Mouse (Mus musculus): Measurements from ENCODE around the gene Zfp641. TPM values are rescaled to one million over a fixed set of nuclear protein-coding genes. Genes with fewer than 3 reads are reported as not detected.

Gene Zfp641
- 2.2 and 2.5 TPM in 2 replicates for polyA plus RNA-seq (2021; fragmentation: Nextera tagmentation)
- long read RNA-seq, experiment 1, full-length matches to known transcripts: 3 of 6 reads
- long read RNA-seq, experiment 1, partial matches to known transcripts: 0 of 6 reads
- long read RNA-seq, experiment 1, other reads (novel, unspliced or antisense): 3 of 6 reads
- long read RNA-seq, experiment 2, full-length matches to known transcripts: 16 of 21 reads
- long read RNA-seq, experiment 2, partial matches to known transcripts: 1 of 21 reads
- long read RNA-seq, experiment 2, other reads (novel, unspliced or antisense): 4 of 21 reads

DNA sequence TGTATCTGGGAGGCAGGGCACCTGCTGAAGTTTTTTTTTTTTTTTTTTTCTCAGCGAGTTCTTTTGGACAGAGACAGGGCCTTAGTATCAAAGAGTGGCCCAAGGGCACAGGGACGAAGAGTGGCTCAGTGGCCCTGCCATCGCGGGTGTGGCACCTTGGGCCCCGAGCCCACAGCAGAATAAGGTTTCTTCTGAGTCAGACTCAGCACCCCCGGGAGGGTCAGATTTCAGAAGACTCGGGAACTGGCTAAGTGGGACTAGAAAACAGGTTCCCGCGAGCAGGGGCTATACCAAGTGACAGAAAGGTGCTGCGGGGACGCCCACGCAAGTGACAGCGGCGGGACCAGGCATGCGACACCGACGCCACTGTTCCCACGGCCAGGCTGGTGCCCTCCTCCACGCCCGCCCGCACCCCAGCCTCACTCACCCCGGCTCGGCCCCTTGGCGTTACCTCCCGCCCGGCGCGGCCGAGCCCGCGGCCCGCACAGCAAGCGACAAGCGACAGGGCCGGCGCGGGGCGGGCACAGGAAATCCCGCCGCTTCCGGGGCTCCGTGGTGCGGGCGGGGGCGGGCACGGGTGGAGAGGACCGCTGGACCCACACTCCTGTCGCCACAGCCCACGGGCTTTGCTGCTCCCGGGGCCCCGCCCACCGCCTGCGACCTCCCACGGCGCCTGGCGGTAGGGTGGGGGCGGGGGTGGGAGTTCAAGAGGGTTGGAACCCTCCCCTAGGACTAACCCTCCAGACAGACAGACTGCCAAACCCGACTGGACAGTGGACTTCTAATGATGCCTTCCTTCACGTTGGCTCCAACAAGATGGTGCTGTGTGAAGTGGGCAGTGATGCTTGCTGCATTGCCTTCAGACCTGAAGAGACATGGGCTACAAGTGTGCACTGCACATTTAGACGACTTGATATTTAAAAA is at the start of gene Zfp641:
Gene Zfp641, minus strand, starts transcription at position 534 of the 924 bp plus-strand sequence.

DNA sequence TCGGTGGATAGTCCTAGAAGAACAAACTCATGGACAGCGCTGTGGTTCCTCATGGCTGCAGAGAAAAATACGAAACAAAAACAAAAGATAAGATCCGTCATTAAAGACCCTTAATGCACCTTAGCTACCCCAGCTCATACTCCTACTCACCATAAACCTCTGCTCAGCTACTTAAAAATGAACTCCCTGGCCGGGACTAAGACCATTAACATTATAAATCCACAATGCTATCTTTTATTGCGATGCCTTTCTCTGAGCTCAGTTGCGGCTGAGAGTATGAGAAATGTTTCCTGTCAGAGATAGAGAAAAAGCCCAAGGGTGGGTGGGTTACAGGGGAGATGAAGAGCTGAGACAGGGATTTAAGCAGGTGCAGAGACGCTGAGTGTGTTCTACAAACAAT is 44.9 kb upstream of the Zfp641 start, which contains the start of gene Olfr284:
Gene Olfr284, minus strand, starts transcription at position 101 of the 400 bp plus-strand sequence.

GRCm38 (mm10) chr15:98317177-98317724 is 21.3 kb upstream of the Zfp641 start, which contains the start of gene Olfr285:
Gene Olfr285, minus strand, starts transcription at chr15:98317353.

GRCm38 (mm10) chr15:98257193-98257592 is 38.8 kb downstream of the Zfp641 start, which contains the start of gene H1fnt:
Gene H1fnt, minus strand, starts transcription at chr15:98257293.

Other genes starting within 250 kb of the Zfp641 start
- gene Pfkm, start 203.6 kb downstream of the Zfp641 start, polyA plus RNA-seq (2021; fragmentation: Nextera tagmentation): 126 TPM in 2 replicates
- 2.2 and 2.3 TPM in 2 replicates for gene Senp1, start 202.4 kb downstream of the Zfp641 start, polyA plus RNA-seq (2021; fragmentation: Nextera tagmentation)
- 90.2 and 96.8 TPM in 2 replicates for gene Asb8, start 130.5 kb downstream of the Zfp641 start, polyA plus RNA-seq (2021; fragmentation: Nextera tagmentation)
- 5.5 and 7.1 TPM in 2 replicates for gene Ccdc184, start 129.0 kb downstream of the Zfp641 start, polyA plus RNA-seq (2021; fragmentation: Nextera tagmentation)
- not detected in 2 replicates for gene Olfr288, start 100.6 kb downstream of the Zfp641 start, polyA plus RNA-seq (2021; fragmentation: Nextera tagmentation)
- 0.21 and 0.29 TPM in 2 replicates for gene Gm44579, start 75.2 kb downstream of the Zfp641 start, polyA plus RNA-seq (2021; fragmentation: Nextera tagmentation)
- 5.0 TPM in 2 replicates for gene Olfr287, start 75.1 kb downstream of the Zfp641 start, polyA plus RNA-seq (2021; fragmentation: Nextera tagmentation)
- not detected in 2 replicates for gene Olfr286, start 61.7 kb downstream of the Zfp641 start, polyA plus RNA-seq (2021; fragmentation: Nextera tagmentation)
- not detected in 2 replicates for gene H1fnt, start 38.9 kb downstream of the Zfp641 start, polyA plus RNA-seq (2021; fragmentation: Nextera tagmentation)
- not detected in 2 replicates for gene Olfr285, start 21.2 kb upstream of the Zfp641 start, polyA plus RNA-seq (2021; fragmentation: Nextera tagmentation)
- not detected in 2 replicates for gene Olfr284, start 44.8 kb upstream of the Zfp641 start, polyA plus RNA-seq (2021; fragmentation: Nextera tagmentation)
- gene Olfr283, start 84.8 kb upstream of the Zfp641 start, polyA plus RNA-seq (2021; fragmentation: Nextera tagmentation): not detected in 2 replicates
- not detected in 2 replicates for gene Olfr282, start 135.1 kb upstream of the Zfp641 start, polyA plus RNA-seq (2021; fragmentation: Nextera tagmentation)
- gene Olfr281, start 156.4 kb upstream of the Zfp641 start, polyA plus RNA-seq (2021; fragmentation: Nextera tagmentation): not detected in 2 replicates
- not detected in 2 replicates for gene OR5BS1P, start 173.7 kb upstream of the Zfp641 start, polyA plus RNA-seq (2021; fragmentation: Nextera tagmentation)
- not detected in 2 replicates for gene Lalba, start 186.6 kb upstream of the Zfp641 start, polyA plus RNA-seq (2021; fragmentation: Nextera tagmentation)
- gene Olfr279, start 196.2 kb upstream of the Zfp641 start, polyA plus RNA-seq (2021; fragmentation: Nextera tagmentation): not detected in 2 replicates
- 40.8 and 44.3 TPM in 2 replicates for gene Kansl2, start 238.1 kb upstream of the Zfp641 start, polyA plus RNA-seq (2021; fragmentation: Nextera tagmentation)